Mouse (Mus musculus) adrenal gland, postnatal 4 days (tissue): Measurements from ENCODE around the gene Stx11. TPM values are rescaled to one million over a fixed set of nuclear protein-coding genes. Genes with fewer than 3 reads are reported as not detected.
A peak's percentile ranks its signal among the peaks of the same experiment; 100 is the strongest.

Experiments used
- DNase-seq, 2 experiments: peaks; one replicate each; pipeline ENCODE4 v3.0.0; 2021 to 2022; ENCODE audit warnings: low spot score in 2 of 2, mixed read lengths in 2 of 2
- long read RNA-seq, 2 experiments: library from polyadenylated mRNA; stranded (forward); transcript quantifications; one replicate each; pipeline ENCODE4 v2.0.0; 2021
- total RNA-seq, 2 experiments: library from RNA; stranded (reverse); gene quantifications; 2 replicates each; pipeline ENCODE4 v1.2.3; 2021

Gene Stx11
- 1 to 10 TPM; 8.4 to 9.7 TPM for total RNA-seq
- long read RNA-seq, experiment 1, transcript Stx11-203 (2 exons, 441 nt): major isoform, 7 of 11 reads
- long read RNA-seq, experiment 1, partial matches to known transcripts: 0 of 11 reads
- long read RNA-seq, experiment 1, other reads (novel, unspliced or antisense): 1 of 11 reads
- long read RNA-seq, experiment 2, full-length matches to known transcripts: 26 of 34 reads
- long read RNA-seq, experiment 2, partial matches to known transcripts: 0 of 34 reads
- long read RNA-seq, experiment 2, other reads (novel, unspliced or antisense): 8 of 34 reads

DNA sequence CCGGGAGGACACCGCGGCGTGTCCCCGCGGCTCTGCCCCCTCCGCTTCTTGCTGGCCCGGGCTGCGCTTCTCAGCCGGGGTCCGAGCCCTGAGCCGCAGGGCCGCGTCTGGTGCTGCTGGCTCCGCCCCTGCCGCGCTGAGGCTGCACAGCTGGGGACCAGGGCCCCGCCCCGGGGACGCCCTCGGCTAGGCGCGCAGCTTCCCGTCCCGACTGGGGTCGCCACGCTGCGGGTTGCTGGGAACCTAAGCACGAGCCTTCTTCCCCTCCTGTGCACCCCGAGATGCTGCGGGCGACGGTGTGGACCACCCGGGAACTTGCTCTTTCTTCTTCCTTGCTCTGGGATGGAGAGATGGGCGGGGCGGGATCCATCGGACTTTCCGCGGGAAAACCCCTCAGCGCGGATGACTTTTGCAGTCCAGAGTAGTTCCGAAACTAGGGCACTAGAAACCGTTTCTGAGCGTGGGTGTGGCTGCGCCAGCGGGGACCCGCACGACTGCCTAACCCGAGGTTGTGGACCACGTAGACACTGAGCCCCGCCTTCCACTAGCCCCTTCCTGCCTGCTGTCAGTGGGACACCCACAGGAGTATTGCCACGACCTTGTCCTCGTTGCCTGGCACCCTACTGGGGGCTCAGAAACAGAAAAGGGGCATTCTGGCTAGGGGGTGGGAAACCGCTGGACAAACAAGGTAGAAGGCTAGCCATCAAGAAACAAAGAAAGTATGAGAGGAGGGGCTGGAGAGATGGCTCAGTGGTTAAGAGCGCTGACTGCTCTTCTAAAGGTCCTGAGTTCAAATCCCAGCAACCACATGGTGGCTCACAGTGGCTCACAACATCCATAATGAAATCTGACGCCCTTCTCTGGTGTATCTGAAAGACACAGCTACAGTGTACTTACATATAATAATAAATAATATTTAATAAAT, at the start of gene Stx11:
Gene Stx11, minus strand, starts transcription at position 148 of the 925 bp plus-strand sequence.
- peak; percentile 29 to 32 for DNase-seq

DNA sequence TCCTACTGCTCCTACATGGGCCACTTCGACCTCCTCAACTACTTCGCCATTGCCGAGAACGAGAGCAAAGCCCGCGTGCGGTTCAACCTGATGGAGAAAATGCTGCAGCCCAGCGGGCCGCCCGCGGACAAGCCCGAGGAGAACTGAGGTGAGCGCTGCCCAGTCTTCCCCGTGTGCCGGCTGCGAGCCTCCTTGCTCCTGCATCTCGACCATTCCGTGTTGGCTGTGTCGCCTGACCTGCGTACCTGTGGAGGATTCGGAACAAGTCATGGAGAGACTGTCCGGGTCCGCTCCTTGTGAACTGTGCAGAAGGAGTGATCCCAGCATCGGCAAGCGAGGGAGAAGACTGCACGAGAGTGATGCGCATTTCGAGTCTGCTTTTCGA, 44.6 kb upstream of the Stx11 start:
- DNase-seq: no peak

DNA sequence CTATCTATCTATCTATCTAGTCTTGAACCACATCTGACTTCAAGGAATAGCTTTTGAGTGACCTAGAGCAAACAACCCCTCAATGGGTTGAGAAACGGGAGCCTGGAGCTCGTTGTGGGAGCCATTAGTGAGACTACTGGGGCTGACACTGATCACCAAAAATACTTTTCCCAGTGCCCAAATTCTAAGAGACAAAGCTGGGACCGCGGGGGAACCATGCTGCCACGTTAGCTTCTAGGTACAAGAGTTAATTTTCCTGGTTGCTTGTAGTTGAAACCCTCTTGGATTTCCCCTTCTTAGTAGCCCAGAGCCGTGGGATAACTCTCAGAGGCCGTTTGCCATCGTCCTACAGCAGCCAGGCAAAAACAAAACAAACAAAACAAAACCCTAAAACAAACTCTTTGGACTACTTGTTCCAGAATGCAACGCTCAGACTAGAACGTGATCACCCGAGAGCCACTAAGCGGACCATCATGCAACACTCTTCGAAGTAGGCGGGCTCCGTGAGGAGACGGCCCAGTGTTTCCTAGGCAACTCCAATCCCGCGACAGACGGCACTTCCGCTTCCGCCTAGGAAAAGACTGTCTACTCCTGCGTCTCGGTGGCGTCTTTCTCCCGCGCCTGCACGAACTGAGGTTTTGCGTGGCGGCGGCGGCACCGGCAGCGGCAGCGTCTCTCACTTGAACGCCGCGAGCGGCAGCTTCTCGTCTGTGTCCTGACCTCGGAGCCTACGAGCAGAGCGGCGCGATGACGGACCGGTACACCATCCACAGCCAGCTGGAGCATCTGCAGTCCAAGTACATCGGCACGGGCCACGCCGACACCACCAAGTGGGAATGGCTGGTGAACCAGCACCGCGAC, 44.0 kb upstream of the Stx11 start:
- DNase-seq: peak; percentile 72 to 85

DNA sequence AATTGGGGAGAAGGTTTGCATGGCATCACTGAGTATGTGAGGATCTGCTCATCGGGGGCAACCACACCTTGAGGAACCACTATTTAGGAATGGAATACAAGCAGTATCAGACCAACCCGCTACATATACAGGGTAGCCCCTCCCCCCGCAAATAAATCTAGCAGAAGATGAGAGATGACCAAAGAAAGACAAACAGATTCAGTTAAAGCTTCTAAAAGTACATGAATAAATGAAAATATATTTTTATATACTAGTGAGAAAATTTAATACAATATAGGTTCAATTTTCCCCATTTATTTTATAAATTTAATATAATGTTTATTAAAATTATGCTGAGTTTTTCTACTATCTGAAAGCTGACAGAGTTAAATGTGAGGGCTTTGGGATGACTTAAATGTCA, 40.9 kb upstream of the Stx11 start, which contains the start of gene Sf3b5:
Gene Sf3b5, plus strand, starts transcription at position 301 of the 400 bp plus-strand sequence.
- DNase-seq: no peak

GRCm38 (mm10) chr10:12996736-12997477, 32.8 kb upstream of the Stx11 start:
- peak; percentile 59 to 77 for DNase-seq

- DNase-seq: no peak
Measured at GRCm38 (mm10) chr10:12993411-12994039, 29.4 kb upstream of the Stx11 start.

- DNase-seq: no peak
Measured at GRCm38 (mm10) chr10:12991953-12992352, 27.9 kb upstream of the Stx11 start.

DNA sequence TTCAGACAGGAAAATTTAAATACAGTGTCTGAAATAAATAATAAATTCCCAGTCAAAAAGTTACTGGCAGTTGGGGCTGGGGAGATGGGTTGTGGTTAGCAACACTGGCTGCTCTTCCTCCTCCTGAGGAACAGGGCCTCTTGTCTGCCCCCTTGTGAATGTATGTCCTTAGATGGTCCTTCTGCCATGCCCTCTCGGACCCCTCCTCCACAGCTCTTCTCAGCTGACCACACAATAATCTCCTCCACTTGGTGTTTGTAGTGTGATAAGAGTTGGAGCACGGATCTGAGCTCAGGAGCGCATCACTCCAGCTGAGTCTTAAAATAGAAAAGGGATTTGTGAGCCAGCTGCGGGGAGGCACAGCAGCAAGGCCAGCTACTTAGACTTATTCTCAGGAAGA, 22.8 kb upstream of the Stx11 start:
- no peak for DNase-seq

DNA sequence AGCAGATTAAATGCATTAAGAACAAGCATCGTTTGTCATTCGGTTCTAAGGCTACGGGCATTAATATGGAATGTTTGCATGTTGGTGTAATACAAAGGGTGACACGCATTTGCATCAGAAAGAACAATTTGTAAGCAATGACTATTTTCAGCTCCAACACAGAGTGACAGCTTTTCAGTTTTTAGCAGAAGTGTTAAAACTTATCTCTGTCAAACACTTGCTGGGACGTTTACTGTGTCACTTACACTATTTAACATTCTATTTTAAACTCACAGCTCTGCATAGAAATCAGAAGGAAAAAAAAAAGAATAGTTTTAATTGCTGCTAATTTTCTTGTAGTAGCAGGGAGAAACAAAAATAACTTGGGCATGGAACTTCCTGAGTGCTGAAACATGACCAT, 22.4 kb upstream of the Stx11 start:
- no peak for DNase-seq

GRCm38 (mm10) chr10:12985028-12985427, 20.9 kb upstream of the Stx11 start:
- no peak for DNase-seq

DNA sequence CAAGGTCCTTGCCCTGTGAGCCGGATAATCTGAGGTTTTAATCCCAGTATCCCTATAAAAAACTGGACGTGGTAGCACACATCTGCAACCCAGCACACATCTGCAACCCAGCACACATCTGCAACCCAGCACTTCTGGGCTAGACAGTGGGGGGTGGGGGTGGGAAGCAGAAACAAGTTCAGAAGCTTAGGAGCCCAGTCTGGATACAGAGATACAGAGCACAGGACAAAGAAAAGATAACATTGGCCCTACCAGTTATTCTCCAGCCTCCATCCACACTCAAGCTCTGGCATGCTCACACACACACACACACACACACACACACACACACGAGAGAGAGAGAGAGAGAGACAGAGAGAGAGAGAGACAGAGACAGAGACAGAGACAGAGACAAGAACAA, 19.4 kb upstream of the Stx11 start:
- no peak for DNase-seq

DNA sequence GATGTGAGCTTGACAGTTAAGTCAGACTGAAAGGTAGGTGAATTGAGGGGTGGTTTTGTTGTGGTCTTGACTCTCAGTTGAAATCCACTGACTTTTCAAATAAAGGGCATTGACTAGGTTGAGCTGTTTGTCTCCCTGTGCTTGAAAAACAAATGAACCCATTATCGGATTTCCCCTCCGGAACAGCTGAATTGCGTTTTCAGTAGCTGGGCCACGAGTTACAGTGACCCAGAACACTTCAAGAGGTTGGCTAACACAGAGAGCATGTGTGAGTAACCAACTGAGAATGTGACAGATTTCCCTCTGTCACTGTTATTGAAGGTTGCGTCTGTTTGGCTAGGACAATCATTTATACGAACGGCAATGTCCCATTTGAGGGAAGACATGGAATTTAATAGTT, 17.0 kb upstream of the Stx11 start:
- no peak for DNase-seq

DNA sequence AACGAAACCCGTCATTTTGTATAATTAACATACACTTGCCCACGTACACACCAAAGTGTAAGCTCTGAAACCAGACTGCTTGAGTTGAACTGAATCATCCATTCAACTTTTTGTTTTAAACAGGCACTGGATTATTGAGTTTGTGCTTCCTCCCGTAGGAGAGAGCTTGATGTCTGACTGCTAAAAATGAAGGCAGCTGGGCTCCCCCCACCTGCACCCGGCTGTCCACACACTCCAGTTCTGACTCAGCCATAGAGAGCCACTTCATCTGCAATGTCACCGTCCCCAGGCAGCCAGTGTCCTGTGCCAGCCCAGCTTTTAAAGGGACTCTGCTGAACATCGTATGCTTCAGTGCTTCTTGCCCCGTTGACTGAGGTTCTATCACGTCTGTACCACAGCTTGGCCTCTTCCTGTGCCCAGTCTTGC, 13.7 kb upstream of the Stx11 start:
- no peak for DNase-seq

DNA sequence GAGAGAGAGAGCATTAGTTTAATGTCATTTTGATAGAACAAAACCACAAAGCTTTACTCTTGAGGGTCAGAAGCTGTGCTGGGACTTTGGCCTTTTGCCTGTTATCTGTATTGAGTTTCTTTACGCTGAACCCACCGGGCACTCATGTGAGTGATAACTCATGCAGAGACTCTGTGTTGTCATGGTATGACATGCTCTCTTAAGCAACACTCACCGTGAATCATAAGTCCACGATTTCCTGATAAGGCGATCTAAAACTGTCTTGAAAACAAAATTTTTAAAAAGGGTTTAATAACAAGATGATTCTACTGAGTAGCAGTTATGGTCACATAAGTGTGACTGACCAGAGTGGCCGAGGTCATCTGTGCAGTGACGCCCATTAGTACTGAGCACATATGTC, 12.5 kb upstream of the Stx11 start:
- DNase-seq: no peak

DNA sequence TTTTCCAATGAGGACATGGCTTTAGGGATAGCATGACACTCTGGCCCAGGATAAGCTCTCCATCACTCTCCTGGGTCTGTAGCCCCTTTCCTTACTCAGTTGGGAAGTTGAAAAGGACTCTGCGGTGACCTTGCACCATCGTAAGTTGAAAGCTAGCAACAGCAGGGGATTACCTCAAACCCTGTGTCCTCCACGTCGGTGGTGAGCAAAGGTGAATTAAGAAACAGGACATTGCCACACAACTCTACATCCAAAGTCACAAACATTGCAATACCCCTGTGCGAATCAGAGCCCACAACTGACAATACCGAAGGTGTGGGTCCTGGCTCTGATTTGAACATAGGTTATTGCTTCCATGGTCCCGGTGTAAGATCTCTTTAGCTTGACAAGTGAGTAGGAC, 11.9 kb upstream of the Stx11 start:
- DNase-seq: no peak

GRCm38 (mm10) chr10:12975461-12975860, 11.4 kb upstream of the Stx11 start:
- DNase-seq: no peak

- no peak for DNase-seq
Measured at GRCm38 (mm10) chr10:12974572-12974971, 10.5 kb upstream of the Stx11 start.

DNA sequence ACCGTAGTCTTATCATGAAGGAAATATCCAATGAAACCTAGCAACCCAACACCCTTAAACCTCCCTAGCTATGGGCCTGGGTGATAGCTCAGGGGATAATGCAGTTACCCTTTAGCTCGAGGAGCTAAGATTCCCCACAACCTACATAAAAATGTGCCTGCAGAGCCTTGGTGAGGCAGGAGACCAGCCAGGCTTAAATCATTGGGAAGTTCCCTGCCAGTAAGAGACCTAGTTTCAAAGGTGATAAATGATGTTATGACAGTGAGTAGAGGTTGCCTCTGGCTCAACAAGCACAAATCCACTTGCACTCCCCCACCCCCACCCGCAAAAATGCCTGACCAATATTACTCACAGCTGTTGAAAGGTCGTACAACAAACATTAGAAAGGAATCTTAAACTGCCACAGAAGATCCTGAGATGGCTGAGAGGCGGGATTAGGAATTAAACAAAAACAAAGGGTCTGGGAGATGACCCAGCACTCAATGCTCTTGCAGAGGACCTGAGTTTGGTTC, 1.6 kb upstream of the Stx11 start:
- DNase-seq: no peak

DNA sequence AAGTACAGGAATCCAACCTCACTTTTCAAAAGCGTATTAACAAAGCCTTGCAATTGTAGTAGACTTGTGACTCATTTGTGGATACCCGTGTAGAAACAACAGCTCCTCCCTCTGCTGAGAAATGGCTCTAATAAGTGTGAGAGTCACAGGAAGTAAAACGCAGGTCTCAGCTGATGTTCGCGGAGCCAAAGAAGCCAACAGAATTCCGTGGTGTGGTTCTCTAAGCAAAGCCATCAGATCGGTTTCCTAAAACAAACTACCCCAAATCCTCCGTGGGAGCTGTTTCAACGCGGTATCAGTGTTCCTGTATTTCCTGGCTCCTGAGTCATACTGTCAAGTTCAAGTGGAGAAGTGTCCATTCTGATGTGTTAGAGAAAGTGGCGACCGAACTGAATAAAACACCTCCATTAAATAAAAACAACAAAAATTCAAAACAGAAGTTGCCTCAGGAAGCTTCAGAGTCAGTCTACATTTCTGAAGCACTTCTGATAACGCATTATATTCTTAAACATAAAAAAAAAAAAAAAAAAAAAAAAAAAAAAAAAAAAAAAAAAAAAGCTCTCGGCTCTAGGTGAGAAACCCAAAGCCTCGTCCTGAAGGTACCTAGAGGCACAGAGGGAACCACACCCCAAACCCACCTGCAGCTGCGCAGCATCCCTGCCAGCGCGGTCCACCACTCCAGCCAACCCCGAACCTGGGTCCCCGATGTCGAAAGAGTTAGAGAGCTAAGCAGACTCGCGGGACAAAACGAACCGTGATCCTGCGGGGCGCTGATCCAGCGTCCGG, 543 bp downstream of the Stx11 start:
- no peak for DNase-seq
